Mouse (Mus musculus) ES-E14 (cell line): ENCODE results near the gene Scfd2. TPM values are rescaled to one million over a fixed set of nuclear protein-coding genes. Genes with fewer than 3 reads are reported as not detected.

ENCODE experiments used
- DNase-seq: peaks from one replicate; pipeline ENCODE4 v3.0.0-alpha.2; 2013; ENCODE audit warnings: low read depth, low spot score
- H3K27ac ChIP-seq: 2 replicates; pipeline ENCODE4 v1.5.1; 2012; ENCODE audit warnings: low read depth, mild to moderate bottlenecking, low read length, moderate library complexity, mixed read lengths; ENCODE audit not compliant: poor library complexity, insufficient read depth, severe bottlenecking
- H3K36me3 ChIP-seq: 2 replicates; pipeline ENCODE4 v1.6.1; 2012; ENCODE audit warnings: mild to moderate bottlenecking, low read length, moderate library complexity, mixed read lengths; ENCODE audit not compliant: control insufficient read depth, poor library complexity, insufficient read depth, severe bottlenecking
- H3K4me1 ChIP-seq, 2 experiments: fragments of 150-350 bp in 1 of 2; sonication (generic) in 1 of 2; 2 replicates each; pipeline ENCODE4 v1.6.1; 2012; ENCODE audit warnings: low read length in 2 of 2, mild to moderate bottlenecking in 1 of 2, mixed read lengths in 1 of 2; ENCODE audit not compliant: control insufficient read depth in 2 of 2, insufficient read depth in 2 of 2, poor library complexity in 1 of 2
- H3K4me3 ChIP-seq, 2 experiments: fragments of 150-350 bp in 1 of 2; sonication (generic) in 1 of 2; 2 replicates each; pipeline ENCODE4 v1.5.1; 2012; ENCODE audit warnings: low read length in 2 of 2, low read depth in 1 of 2, mild to moderate bottlenecking in 1 of 2, mixed read lengths in 1 of 2; ENCODE audit not compliant: insufficient read depth in 1 of 2, poor library complexity in 1 of 2, severe bottlenecking in 1 of 2
- H3K9ac ChIP-seq: 2 replicates; pipeline ENCODE4 v1.6.1; 2012; ENCODE audit warnings: low read depth, mild to moderate bottlenecking, low read length, mixed read lengths; ENCODE audit not compliant: poor library complexity, insufficient read depth, severe bottlenecking
- H3K9me3 ChIP-seq: fragments of 150-350 bp; sonication (generic); 2 replicates; pipeline ENCODE4 v1.6.1; 2012; ENCODE audit warnings: low read depth, mild to moderate bottlenecking, low read length; ENCODE audit not compliant: control insufficient read depth, insufficient read depth
- CHD2 ChIP-seq: IDR thresholded peaks from 2 replicates; pipeline ENCODE4 v1.6.1; 2014; ENCODE audit warnings: mild to moderate bottlenecking, low read depth, low read length, inconsistent platforms
- HCFC1 ChIP-seq: IDR thresholded peaks from 2 replicates; pipeline ENCODE4 v1.6.1; 2012; ENCODE audit warnings: low read length, inconsistent platforms, borderline replicate concordance; ENCODE audit not compliant: insufficient read depth
- MAFK ChIP-seq: IDR thresholded peaks from 2 replicates; pipeline ENCODE4 v1.6.1; 2014; ENCODE audit warnings: mild to moderate bottlenecking, low read depth, low read length, inconsistent platforms; ENCODE audit not compliant: insufficient read depth
- ZC3H11A ChIP-seq: IDR thresholded peaks from 2 replicates; pipeline ENCODE4 v1.6.1; 2012; ENCODE audit warnings: low read depth, mild to moderate bottlenecking, inconsistent platforms, low read length, borderline replicate concordance
- ZNF384 ChIP-seq: IDR thresholded peaks from 2 replicates; pipeline ENCODE4 v1.6.1; 2012; ENCODE audit warnings: low read depth, low read length, inconsistent platforms
- in situ Hi-C, 2 experiments: fragments of 600-800 bp; cut with MboI; formaldehyde crosslinking; loops; one replicate each; pipeline ENCODE4 v1.15.1; 2025; ENCODE audit warnings: low sequenced_read_pairs in 2 of 2, inconsistent platforms in 1 of 2; ENCODE audit not compliant: unreplicated experiment in 2 of 2
- total RNA-seq: library from RNA; depleted of rRNA; stranded (reverse); fragments of 300-350 nt; gene quantifications from 2 replicates; pipeline ENCODE4 v1.2.3, GENCODE M21; 2012

Scfd2 gene
- total RNA-seq, 1 experiment = 25.8 TPM

GRCm38 (mm10) chr5:74420615-74421132 lies 110.9 kb downstream of the Scfd2 start:
- H3K36me3 ChIP-seq = no peaks in the 10 kb centered on the region
- in situ Hi-C loops = no loop called here
- TF ChIP-seq MAFK = no peak
- H3K4me1 ChIP-seq = no peaks in the 10 kb centered on the region
- H3K27ac ChIP-seq = no peak overlapping the region
- no peak overlapping the region for H3K4me3 ChIP-seq
- no peak overlapping the region for H3K9ac ChIP-seq
- H3K9me3 ChIP-seq = no peaks in the 10 kb centered on the region
- no peak for DNase-seq

GRCm38 (mm10) chr5:74412557-74412956 lies 119.0 kb downstream of the Scfd2 start:
- Histone ChIP-seq H3K4me1 (no peaks in the 10 kb centered on the region), H3K9me3 (no peaks in the 10 kb centered on the region), H3K4me3 (no peak overlapping the region), H3K27ac (no peak overlapping the region), H3K9ac (no peak overlapping the region), H3K36me3 (no peaks in the 10 kb centered on the region)
- no peak for TF ChIP-seq MAFK
- no peak for TF ChIP-seq ZNF384
- no peak for TF ChIP-seq HCFC1
- TF ChIP-seq ZC3H11A = no peak
- no peak for TF ChIP-seq CHD2
- DNase-seq = peak; percentile 13
- in situ Hi-C loops = no loop called here

- Histone ChIP-seq H3K4me3 (no peak overlapping the region), H3K9ac (no peak overlapping the region), H3K27ac (no peak overlapping the region), H3K9me3 (no peaks in the 10 kb centered on the region), H3K4me1 (no peaks in the 10 kb centered on the region), H3K36me3 (no peaks in the 10 kb centered on the region)
- no peak for DNase-seq
- no peak for TF ChIP-seq HCFC1
- TF ChIP-seq ZC3H11A = no peak
- no peak for TF ChIP-seq CHD2
- TF ChIP-seq ZNF384 = no peak
- no peak for TF ChIP-seq MAFK
- in situ Hi-C loops = no loop called here
Observed at GRCm38 (mm10) chr5:74404887-74405286, 126.7 kb downstream of the Scfd2 start.

- Histone ChIP-seq H3K9me3 (no peaks in the 10 kb centered on the region), H3K4me3 (no peak overlapping the region), H3K9ac (no peak overlapping the region), H3K27ac (no peak overlapping the region), H3K4me1 (no peaks in the 10 kb centered on the region), H3K36me3 (no peaks in the 10 kb centered on the region)
- no peak for DNase-seq
- in situ Hi-C loops = no loop called here
- no peak for TF ChIP-seq HCFC1
- no peak for TF ChIP-seq ZNF384
- no peak for TF ChIP-seq CHD2
- no peak for TF ChIP-seq MAFK
- no peak for TF ChIP-seq ZC3H11A
Observed at GRCm38 (mm10) chr5:74404083-74404482, 127.5 kb downstream of the Scfd2 start.

- DNase-seq = no peak
- Histone ChIP-seq H3K27ac (no peak overlapping the region), H3K4me1 (no peaks in the 10 kb centered on the region), H3K36me3 (no peaks in the 10 kb centered on the region), H3K9me3 (no peaks in the 10 kb centered on the region), H3K9ac (no peak overlapping the region), H3K4me3 (no peak overlapping the region)
- TF ChIP-seq HCFC1 (no peak), ZC3H11A (no peak), ZNF384 (no peak), MAFK (no peak), CHD2 (no peak)
- in situ Hi-C loops = no loop called here
Observed at GRCm38 (mm10) chr5:74402626-74403025, 128.9 kb downstream of the Scfd2 start.
